Mouse (Mus musculus): ENCODE results near the gene Olfr506.
"Not testable (repeated sequence)": the region's sequence is repeated elsewhere in the genome, so short reads cannot be mapped to it uniquely, and the experiment has no call there.

The Olfr506 gene
- long read RNA-seq, experiment 1: 0 reads
- long read RNA-seq, experiment 2: 0 reads

DNA sequence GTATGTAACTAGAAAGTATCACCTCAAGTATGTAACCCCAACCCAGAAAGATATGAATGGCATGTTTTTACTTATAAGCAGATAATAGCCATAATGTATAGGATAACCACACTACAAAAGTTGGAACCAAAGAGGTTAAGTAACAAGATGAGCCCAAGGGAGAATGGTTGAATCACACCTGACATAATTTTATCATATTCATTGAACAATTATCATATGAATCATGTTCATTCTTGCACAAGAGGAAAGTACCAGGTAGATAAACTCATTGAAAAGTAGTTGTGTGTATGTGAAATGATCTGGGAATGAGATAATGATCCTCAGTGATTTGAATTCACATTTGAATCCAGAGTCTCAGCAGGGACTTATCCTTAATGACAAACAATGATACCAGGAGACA lies at the start of gene Olfr506:
Gene Olfr506 (plus strand): TSS at position 301 of the 400 bp plus-strand sequence.
- intact Hi-C loops (cut with DNase I): no loop called here

DNA sequence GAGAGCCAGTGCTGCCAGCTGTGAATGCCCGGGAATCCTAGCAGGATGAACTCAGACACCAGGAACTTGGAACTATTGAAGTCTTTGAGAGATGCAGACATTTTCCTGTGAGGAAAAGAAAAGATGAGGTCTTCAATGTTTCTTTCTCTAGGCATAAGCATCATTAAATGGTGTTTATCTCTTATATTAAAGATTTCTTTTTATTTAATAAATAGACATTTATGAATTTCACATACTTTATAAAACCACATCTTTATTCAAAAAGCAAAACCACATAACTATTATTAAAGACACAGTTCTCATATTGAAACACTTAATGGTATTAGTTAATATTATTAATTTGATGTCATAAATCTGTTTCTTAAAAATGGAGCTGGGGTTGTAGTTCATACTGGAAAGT lies 44.9 kb upstream of the Olfr506 start, which contains the start of gene Olfr504:
Gene Olfr504 (minus strand): TSS at position 101 of the 400 bp plus-strand sequence.
- intact Hi-C loops (cut with DNase I): no loop called here

DNA sequence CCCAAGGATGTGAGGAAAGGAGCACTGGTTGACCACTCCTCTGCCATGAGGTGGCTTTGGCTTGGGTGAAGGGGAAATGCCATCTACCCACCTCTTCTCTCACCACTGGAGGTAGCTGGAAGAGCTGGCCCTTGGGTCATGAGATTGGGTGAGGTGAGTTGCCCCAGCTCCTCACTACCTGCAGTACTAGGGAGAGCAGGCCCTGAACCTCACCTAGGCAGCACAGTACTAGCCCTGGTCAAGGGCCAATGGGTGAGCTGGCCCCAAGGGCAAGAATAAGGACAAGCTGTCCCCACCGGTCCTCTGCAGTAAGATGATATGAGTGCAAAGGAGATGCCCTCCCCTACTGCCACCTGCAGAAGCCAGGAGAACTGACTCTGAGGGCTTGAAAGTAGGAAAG lies 20.8 kb upstream of the Olfr506 start:
- intact Hi-C loops (cut with DNase I): no loop called here

DNA sequence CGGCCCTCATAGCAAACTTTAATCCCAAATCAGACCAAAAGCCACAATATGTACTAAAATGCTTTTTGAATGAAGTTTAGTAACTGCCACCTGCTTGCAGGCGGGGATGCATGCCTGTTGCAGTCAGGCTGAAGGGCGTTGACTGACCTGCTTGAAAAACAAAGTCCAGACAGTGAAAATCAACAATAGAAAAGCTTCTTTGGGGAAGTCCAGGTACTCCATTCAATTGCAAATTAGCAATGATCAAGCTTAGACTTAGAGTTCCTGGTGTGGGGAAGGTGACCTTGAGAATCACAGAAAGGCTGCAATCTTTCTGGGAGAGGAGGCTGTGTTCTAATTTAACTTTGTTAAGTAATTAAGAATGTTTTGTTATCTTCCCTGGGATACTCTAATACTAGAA lies 8.7 kb upstream of the Olfr506 start:
- intact Hi-C loops (cut with DNase I): not testable (repeated sequence)

DNA sequence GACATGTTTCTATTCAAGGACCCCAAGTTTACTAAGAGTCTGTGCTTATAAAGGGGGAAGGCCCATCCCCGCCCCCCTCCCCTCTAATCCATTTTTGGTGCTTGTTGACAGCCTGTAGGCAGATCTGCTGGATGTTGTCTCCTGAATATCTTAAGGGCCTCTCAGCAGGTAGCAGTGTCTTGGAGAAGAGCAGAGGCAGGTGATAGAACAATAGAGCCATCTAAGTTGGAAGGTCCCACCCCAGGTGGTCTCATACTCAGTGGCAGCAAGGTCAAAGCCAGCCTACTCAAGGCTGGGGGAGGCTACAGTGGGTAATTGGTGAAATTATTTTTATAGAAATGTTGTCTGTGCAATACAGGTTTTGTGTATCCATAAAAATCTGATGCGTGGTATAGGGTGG lies 3.5 kb downstream of the Olfr506 start:
- intact Hi-C loops (cut with DNase I): no loop called here

DNA sequence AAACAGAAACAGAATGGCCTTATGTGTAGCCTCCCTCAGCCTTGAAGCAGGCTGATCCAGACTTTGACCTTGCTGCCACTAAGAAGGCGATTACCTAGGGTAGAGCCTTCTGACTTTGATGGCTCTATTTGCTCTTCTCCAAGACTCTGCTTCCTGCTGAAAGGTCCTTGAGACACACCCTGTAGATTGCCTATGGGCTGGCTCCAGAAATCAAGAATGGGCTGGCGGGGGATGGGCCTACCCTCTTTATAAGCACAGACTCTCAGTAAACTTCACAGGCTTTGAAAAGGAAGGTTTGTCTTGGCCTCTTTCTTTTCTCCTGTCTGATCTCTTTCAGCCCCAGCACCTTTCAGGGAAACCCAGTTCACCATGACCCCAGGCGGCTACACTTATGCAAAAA lies 6.2 kb downstream of the Olfr506 start:
- intact Hi-C loops (cut with DNase I): not testable (repeated sequence)

DNA sequence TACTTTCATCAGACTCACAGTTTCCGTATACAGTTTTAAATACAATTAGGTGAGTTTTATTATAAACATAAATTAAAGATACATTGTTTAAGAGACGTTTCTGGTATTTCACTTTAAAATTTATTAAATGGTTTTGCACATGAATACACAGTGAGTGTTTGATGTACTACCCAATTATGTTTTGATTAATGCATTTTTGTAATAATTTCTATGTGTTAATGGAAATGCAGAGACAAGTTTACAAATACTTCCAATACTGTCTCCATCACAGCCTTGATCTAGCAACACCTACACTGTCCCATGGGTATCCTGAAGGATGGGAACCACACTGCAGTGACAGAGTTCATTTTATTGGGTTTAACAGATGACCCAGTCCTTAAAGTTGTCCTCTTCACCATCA lies 10.9 kb downstream of the Olfr506 start, which contains the start of gene Olfr507:
Gene Olfr507 (plus strand): TSS at position 301 of the 400 bp plus-strand sequence.
- intact Hi-C loops (cut with DNase I): no loop called here

DNA sequence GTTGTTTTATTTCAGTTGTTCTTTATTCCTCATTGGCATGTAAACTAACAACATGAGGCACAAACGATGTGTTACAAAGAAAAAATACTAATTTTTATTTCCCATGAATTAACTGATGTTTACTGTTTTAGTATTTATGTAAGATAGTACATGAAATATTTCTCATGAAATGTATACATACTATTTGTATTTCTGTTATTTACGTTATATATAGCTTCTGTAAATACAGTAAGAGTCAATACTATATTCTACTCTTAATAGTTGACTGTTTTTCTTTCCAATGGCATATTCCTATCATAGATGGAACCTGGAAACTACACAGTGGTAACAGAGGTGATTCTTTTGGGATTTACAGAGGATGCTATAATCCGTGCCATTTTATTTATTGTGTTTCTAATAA lies 19.1 kb downstream of the Olfr506 start, which contains the start of gene Olfr508:
Gene Olfr508 (plus strand): TSS at position 301 of the 400 bp plus-strand sequence.
- intact Hi-C loops (cut with DNase I): no loop called here

DNA sequence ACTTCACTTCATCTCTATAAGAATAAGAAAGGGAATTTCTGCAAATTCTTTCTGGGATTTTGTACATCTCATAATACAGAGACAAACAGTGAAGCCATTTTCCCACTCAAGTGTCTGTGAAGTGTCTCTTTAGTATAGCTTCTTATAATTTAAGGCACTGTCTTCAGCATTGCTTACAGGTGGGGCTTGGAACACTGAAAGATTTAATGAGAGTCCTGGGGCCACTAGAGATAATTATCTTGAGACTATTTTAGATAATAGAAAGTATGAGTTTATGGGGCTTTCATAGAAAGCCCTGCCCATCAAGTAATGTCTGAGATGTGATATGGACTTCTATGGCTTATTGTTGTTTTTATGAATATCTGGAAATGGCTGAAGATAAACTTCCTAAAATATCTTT lies 41.2 kb downstream of the Olfr506 start, which contains the start of gene Olfr509:
Gene Olfr509 (minus strand): TSS at position 101 of the 400 bp plus-strand sequence.
- intact Hi-C loops (cut with DNase I): no loop called here

DNA sequence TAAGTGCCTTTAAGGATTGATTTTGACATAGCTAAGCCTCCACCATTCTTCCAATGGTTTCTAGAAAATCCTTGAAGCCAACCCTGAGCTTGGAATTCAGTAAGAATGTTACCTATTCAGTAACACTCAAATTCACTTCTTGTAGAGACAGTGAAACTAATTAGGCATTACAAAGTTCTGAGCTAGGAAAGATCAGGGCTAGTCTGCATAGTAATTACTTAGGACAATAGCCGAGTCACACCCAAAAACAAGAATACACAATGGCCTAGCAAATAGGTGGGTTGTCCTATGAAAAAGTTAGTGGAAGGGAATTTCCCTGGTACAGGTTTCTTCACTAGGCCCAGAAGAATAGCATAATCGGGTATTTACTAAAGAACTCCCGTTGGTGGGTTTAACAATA lies 51.8 kb downstream of the Olfr506 start:
- intact Hi-C loops (cut with DNase I): no loop called here

Measured in adrenal gland (tissue).